Mouse (Mus musculus): ENCODE measurements around the gene Tspan11.

Gene Tspan11

DNA sequence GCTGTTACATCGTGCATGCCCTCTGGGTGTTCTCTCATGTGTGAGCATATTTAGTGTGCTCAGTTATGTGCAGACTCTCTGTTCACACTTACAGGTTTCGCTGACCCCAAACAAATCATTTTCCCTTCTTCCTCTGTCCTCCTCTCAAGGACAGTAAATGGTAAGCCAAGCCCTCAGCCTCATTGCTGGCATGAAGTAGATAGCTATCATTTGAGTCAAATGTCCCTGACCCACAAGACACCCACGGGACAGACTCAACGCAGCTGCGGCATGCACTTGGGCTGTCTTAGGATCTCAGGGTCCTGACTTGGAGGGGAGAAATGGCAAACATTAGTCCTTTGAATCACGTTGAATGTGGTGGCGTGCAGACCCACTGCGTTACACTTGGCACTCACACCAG lies 55.0 kb downstream of the Tspan11 start:
- no peak for DNase-seq

DNA sequence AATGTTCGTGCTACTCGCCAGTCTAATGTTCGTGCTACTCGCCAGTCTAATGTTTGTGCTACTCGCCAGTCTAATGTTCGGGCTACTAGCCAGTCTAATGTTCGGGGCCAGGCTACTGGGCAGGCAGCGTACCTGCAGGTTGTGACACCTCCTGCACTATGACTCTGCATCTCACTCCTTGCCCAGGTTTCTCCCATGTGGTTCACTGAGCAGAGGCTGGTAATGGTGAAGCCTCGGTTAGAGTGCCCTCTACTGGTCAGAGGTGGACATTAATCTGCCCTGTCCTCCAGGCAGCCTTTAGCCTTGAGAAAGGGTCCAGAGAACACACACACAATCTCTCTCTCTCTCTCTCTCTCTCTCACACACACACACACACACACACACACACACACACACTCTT lies 58.3 kb downstream of the Tspan11 start:
- DNase-seq: peak in 1 of 2 experiments; percentile 41

DNA sequence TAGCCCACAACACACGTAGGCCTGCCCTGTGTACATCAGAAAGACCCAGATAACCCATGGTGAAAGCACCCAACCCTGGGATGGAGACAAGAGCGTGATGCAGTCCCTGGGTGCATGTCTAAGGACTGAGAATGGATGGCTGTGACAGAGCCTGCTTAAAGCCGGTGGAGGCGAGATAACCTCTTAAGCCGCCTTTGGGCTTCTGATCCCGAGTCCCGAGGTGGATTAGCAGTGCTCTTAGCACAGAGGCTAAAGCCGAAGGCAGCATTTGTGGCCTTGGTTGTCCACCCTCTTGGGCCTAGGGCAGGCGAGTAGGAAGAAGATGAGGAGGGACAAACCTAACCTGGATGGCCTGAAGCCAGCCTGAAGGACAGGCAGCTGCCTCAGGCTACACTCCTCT lies 61.3 kb downstream of the Tspan11 start:
- DNase-seq: no peak

DNA sequence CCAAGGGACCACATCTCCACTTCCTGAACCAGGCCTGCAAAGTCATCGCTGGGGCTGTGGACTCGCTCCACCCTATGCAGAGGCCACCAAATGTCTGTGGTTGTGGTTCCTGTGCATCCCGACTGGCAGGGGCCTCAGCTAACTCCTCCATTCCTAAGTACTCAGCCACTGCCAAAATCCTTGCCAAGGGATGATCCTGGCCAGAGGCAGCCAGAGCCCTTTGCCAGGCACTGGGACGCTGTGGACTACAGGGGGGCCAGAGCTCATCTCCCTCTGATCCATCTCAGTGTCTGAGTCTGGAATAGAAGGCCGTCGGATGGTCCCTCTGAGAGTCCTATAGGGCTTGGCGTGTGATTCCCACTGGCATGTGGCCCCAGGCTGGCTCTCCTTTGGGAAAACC lies 62.5 kb downstream of the Tspan11 start:
- DNase-seq: no peak

DNA sequence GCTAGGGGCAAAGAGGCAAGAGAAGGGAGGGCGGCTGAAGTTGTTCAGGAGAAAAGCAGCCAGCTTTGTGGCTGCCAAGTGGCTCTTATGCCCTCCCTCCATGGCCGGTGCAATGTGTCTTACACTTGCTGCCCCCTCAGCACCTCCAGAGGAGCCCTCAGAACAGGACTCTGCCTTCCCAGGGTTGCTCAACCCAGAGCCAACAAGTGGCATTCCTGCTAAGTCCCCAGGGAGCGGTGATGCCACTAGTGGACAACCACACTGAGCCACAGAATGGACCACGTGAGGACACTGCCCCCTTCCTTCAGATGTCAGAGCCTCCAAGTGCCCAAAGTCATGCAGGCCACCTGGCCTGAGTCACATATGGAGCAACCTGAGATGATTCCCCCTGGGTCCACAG lies 65.7 kb downstream of the Tspan11 start:
- DNase-seq: no peak

DNA sequence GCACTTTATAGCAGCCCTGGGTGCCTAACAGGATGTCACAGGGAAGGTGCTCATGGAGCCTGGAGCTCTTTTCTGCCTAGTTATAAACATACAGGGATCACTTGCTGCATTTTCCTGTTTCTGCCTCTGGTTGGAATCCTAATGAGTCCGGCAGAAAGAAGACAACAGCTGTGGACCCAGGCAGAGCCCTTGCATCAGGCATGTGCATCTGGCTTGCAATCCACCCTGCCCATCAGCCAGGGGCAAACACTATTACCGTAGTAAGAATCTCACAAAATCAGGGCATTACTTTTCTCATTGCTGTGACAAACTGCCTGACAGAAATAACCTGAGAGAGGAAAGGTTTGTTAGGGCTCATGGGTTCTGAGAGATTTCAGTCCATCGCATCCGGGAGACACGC lies 68.8 kb downstream of the Tspan11 start:
- DNase-seq: no peak

DNA sequence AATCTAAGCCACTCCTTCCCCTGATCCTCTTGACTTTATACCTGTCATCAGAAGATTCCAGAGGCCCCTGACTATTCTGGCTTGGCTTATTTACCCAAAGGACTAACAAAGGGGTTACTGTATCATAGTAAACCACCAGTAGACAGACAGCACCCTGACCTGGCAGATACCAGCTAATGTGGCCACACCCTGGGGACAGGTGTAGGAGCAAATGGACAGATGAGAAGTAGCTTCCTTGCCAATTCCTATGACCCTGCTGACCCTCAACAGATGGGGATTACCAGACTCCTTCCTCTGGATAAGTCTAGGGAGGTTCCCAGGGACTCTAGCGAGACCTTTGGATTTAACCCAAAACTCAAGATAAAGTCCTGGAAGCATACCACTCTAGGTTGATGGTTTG lies 72.8 kb downstream of the Tspan11 start:
- DNase-seq: no peak

DNA sequence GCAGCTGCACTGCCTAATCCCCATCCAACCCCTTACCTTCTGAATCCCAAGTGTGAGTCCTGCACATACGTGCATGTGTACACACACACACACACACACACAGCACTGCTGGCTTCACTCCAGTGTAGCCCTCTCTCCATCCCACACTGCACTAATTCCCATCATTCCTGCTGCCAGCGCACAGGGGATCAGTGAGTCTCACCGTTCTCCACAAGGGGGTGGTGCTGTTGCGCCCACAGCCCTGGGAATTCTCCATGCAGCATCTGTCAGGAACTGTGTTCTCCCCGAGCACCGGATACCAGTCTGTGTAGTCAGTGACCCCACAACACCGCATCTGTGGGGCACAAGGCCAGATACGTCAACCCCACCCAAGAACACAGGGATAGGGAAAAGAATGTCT lies 78.1 kb downstream of the Tspan11 start:
- no peak for DNase-seq

DNA sequence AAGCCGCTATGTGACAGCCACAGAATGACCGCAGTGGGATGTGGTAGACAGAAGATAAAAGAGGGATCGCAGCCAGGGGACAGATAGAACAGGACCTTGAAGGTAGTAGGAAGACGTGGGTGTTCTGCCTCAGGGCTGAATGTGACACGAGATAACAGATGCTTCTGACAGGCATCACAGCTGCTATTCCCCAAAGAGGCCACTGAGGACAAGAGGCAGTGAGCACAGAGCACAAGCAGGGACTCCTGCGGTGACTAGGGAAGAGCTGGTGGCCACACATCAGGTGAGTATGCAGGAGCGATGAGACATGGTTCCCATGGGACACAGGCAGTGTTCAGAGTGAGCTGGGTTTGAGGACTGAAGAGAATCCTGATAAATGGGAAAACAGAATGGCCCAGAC lies 82.3 kb downstream of the Tspan11 start:
- no peak for DNase-seq

DNA sequence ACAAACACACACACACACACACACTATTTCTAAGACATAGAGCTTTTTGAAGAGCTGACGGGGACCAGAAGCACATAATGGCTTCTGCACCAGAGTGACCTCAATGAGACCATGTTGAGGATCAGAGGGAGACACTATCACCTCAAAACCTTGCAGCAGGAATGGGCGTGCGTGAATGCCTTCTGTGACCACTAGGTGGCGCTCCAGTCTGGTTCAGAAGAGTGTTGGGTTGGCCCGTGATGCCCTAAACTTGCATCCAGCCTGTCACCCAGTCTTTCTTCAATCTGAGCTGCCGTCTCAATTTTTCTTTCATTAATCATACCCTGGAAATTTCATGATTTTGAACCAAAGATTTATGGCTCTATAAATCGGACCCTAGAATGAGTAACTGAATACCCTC lies 82.7 kb downstream of the Tspan11 start:
- DNase-seq: peak in 1 of 2 experiments; percentile 52

DNA sequence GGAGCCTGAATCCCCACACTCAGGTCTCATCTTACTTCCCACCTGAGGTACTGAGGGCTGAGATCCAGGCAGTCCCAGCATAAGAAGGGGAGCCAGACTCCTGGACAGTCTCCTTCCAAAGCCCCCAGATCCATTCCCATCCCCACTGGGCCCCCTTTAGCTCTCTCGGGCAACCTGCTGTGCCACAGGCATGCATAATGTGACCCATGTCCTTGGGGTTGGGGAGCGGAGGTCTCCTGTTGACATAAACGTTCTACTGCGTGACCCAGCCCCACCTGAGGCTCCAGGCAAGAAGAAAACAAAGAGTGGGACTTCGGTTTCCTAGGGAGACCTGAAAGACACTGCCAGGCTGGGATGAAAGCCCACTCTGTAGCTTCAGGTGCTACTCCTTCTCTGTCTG lies 83.5 kb downstream of the Tspan11 start:
- no peak for DNase-seq

DNA sequence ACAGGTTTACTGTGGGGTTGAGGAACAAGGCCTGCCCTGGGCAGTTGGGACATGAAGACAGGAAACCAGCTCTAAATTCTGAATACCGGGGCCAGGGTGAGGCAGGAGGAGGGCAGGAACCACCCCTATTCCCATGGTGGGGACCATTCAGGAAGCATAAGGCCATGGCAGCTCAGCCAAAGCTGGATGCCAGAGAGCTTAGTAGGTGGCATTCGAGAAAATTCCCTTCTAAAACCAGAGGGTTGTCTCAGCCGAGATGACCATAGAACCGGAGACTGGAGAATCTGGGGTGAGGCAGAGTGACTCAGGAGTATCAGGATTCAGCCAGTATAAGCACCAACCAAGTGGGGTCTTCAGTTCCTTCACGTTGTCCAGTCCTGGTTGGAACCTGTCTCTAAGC lies 84.5 kb downstream of the Tspan11 start:
- no peak for DNase-seq

DNA sequence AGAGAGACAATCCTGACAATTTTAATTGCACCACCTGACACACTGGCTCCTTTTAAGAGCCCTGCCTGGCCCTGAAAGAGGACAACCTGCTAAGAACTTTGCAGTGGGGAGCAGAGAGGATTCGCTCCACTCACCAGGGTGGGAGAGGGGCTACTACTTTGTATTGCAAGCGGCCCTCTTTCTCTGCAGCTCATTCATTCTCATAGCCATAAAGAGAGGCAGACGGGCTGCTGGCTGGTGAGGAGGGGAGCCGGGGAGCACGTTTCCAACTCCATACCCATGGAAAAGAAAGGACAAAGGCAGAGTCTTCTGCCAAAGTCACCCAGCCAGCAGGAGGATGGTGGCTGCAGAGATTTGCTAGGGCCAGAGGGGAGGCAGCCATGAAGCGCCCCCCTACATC lies 86.2 kb downstream of the Tspan11 start:
- no peak for DNase-seq

DNA sequence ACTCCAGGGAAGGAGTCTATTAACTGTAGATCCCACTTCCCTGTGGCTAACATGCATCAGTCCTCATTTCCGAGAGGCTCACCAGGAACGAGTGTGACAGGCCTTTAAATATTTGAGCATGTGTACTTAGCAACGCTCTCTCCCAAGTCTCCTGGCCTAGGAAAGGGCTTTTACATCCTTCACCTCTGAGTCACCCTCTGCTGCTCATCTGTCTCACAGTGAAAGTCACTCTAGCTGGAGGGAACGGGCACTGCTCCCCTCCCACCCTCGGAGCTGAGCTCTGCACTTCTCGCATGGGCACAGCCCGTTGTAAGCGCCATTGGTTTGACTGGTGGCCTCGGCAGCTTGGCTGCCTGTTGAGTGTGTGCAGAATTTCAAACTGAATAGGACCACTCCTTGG lies 86.6 kb downstream of the Tspan11 start:
- no peak for DNase-seq

DNA sequence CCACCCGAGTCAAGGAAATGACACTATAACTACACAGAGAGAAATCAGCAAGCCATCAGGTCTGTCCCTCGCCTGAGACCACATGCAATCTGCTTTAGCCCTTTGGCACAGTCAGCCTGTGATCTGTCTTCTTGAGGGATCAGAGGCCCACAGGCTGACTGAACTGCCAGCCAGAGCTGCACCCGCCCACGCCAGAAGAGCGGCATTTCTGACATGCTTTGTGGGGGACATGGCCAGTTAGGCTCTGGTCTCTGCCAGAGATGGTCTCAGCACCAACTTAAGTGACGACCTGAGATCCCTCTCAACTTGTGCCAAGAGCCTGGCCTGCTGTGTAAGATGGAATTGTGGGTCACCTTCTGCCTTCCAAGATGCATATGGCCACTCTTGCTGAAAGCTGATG lies 89.3 kb downstream of the Tspan11 start:
- no peak for DNase-seq

DNA sequence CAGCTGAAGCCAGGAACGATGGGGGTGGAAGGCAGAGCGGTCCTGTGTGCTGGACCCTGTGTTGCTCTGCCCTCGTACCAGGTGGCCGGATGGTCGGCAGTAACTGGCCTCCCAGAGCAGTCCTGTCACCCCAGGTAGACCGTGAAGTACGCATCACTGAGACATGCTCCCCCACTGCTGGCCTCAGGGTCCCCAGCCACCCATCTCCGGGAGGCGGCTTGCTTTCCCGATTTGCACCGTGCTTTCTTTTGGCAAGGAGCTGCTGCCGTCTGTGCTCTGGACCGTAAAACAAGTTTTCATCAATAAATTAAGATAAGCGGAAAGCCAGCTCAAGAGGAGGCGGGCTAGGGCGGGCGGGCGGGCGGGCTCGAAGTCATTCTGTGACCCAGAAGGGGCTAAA lies 91.6 kb downstream of the Tspan11 start:
- no peak for DNase-seq

DNA sequence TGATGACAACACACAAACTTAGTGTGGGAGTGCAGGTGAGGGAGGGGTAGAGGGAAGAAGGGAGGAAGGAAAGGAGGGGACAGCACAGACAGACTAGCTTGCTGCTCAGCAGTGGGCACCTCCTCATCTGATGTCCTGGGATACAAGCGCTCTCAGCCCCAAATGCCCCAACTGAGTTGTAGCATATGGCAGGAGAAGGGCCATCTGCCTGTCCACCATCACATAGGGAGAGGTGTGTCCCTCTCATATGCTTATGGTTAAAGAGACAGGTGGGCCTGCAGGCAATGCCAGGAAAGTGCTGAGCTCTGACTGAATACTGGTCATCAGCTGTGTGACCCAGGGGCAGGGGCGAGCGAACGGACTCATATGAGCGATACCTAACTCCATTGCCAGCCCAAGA lies 92.4 kb downstream of the Tspan11 start:
- no peak for DNase-seq

DNA sequence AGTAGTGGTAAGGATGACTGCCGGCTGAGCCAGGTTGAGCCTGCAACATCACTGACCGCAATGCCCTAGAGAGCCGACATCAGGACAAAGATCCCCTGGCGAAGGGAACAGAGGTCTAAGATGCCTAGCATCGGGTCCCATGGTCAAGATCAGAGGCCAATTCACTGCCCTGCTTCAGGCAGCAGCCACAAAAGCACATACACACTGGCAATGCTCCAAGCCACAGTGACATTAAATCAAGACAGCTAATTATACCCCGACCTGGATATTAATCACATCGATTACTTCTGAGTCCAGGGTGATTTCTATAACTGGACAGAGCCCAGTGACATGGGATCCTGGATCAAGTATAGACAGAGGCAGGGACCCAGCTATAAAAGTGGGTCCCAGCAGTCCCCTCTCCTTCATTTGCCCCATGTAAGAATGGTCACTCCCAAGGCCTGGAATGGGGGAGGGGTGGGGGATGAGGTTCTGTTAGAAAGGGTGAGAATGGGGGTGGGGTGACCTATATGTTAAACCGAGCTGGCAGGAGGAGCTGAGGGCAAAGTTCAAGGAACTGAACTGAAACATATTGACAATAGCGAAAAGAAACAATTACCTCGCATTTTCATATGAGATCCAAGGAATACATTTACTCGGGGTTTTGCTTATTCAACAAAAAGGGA lies 93.1 kb downstream of the Tspan11 start:
- DNase-seq: no peak

DNA sequence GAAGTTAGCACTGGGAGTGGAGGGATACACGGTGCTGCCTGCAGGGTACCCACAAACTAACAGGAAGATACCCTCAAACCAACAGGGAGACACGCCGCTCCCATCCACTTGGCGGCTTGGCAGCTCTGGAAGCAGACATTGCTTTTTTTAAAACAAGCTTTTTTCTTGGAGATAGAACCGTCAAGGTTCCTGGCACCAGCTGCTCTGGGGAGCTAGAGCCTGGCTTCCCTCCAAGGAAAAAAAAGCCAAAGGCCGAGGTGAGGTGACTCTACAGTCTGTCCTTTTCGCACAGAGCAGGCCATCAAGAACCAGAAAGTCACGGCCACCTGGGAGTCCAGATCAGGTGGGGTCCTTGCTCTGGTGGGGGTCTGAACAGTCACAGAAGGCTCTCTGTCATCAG lies 93.8 kb downstream of the Tspan11 start:
- DNase-seq: no peak

DNA sequence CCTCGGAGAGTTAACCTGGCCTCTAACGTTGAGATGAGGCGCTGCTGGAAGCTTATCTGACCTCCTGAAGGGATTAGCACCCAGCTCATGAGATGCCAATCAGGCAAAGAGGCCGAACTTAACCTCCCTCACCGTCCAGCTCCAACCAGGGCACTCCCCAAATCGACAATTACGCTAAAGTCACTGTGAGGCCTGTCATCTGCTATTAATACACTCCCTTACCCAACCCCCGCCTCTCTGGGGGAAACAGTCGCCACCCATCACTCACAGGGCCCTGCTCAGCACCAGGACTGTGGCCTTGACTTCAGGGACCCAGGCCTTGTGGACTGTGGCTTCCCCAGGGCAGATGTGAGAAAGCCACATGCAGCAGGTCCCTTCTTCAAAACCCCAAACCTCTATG lies 99.0 kb downstream of the Tspan11 start:
- no peak for DNase-seq

DNA sequence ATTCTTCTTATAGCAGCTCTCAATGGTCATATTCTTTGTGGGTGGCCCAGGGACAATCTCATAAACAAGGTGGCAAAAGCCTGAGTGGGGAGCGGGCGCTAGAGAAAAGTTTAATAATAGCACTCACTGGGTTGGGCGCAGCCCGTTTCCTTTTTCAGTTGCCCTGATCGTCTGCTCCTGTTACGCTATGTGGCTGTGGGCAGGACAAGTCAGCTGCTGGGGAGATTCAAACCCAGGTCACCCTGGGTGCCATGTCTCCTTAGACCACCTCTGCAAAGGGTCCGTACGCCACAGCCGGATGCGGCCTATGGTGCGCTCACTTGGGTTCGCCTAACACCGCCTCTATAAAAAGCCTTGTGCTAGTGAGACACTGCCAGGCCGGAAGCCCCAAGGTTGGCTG lies 100.0 kb downstream of the Tspan11 start:
- no peak for DNase-seq

DNA sequence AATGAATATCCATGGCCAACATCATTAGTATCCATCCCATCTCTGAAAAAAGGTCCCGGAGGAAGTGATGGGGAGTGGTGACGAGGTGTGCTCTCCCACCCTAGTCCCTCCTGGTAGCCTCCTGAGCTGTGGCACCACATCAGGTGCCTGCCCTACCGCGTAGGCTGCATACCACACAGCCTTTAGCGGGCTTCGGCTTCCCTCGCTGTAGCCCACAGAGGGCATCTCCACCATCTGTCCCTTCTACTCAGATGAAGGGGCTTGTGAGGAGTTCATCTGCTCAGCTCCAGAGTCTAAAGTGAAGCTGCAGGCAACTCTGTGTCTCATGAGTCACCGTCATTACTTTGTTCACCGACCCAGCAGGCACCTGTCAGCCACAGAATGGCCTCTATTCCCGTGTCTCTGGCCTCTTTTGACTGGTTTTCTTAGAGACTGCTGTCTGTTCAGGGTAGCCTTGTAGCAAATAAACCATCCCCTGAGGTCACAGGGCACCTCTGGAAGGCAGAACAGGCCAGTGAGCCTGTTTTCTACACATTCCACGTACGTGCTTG lies 101.6 kb downstream of the Tspan11 start:
- no peak for DNase-seq

DNA sequence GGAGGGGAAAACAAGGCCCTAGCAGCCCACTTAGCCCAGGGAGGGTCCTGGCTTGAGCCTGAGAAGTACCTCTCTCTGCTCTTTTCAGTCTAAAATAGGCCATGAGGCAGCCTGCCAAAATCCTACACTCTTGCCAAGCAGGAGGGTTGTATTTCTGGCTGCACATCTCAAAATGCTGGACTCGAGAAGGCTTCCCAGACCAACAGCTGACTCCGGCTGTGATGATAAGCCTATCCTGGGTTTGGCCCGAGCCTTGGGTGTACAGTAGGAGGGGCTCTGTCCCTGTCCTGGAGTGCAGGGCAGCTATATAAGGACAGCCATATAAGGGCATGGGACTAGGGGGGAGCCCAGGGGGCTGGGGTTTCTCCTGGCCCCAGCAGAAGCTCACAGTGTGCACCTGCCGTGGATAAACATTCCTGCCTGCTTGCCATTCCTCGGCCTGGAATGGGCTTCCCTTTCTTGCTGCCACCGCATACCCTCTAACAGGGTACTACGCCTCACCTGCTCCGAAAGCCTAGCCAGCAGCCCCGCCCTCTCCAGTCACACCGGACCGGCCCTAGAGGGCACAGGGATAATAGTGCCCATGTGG lies 102.3 kb downstream of the Tspan11 start:
- no peak for DNase-seq

DNA sequence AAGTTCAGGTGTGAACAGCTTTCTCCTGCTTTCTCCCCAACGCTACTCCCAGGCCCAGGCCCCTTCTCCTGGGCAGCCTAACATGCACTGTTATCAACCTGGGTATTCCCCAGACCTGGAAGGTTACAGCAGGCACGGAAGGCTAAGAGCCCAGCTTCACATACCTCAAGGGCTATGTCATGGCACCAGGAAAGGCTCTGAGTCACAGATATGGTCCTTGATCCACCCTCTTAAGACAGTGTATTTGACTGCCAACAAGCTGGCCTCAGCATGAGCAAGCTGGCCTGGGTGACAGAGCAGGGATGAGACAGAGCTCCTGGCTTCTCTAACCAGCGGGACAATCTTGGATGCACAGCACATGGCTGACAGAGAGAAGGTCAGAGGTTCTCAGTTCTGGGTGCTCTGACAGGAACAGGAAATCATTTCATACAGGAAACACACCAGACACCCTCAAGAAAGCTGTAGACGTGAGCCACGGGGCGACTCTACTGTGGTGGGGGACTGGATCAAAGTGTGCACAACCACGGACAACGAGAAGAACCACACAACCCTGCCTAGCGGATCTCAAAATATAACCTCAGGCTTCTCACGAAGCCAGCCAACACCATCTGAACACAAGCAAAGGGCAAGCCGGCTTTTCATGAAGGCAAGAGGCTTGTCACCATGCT lies 104.3 kb downstream of the Tspan11 start:
- DNase-seq: no peak
